Mouse (Mus musculus) embryonic facial prominence, embryonic 10.5 days (tissue): ENCODE data around the gene Nr2c1. TPM values are rescaled to one million over a fixed set of nuclear protein-coding genes. Genes with fewer than 3 reads are reported as not detected.

Source experiments
- DNase-seq: peaks from one replicate; pipeline ENCODE4 v3.0.0-alpha.2; 2017; ENCODE audit warnings: low spot score
- H3K27ac ChIP-seq: fragments of 300-500 bp; sonication (generic); replicated peaks from 2 replicates; pipeline ENCODE4 v1.5.1; 2016; ENCODE audit warnings: mild to moderate bottlenecking
- H3K27me3 ChIP-seq: fragments of 300-500 bp; sonication (generic); replicated peaks from 2 replicates; pipeline ENCODE4 v1.6.1; 2016; ENCODE audit warnings: low read depth, mild to moderate bottlenecking; ENCODE audit not compliant: poor library complexity, severe bottlenecking
- H3K36me3 ChIP-seq: fragments of 300-500 bp; sonication (generic); replicated peaks from 2 replicates; pipeline ENCODE4 v1.6.1; 2016; ENCODE audit warnings: mild to moderate bottlenecking, moderate library complexity
- H3K4me1 ChIP-seq: fragments of 300-500 bp; sonication (generic); 2 replicates; pipeline ENCODE4 v1.6.1; 2016
- H3K4me3 ChIP-seq: fragments of 300-500 bp; sonication (generic); 2 replicates; pipeline ENCODE4 v1.5.1; 2016; ENCODE audit warnings: mild to moderate bottlenecking, moderate library complexity
- H3K9me3 ChIP-seq: fragments of 300-500 bp; sonication (generic); 2 replicates; pipeline ENCODE4 v1.6.1; 2016; ENCODE audit warnings: mild to moderate bottlenecking
- WGBS: fragments of 180-500 bp; shearing (Covaris S2); methylation state at CpG from one replicate; pipeline ENCODE4 v1.1.7; 2016; 5-methylcytosine and 5-hydroxymethylcytosine counted together
- polyA plus RNA-seq: library from polyadenylated mRNA; unstranded; fragments of >200 nt; fragmentation: Nextera tagmentation; extraction: Ambion mirVana; gene quantifications from 2 replicates; pipeline ENCODE4 v1.2.1, GENCODE M21; 2016

Nr2c1 gene
- polyA plus RNA-seq, 1 experiment from 2014 or later = 12.8 TPM

GRCm38 (mm10) chr10:94147391-94147755, 450 bp upstream of the Nr2c1 start:
- DNase-seq = no peak
- no peaks in the 10 kb centered on the region for H3K27me3 ChIP-seq
- no peaks in the 10 kb centered on the region for H3K9me3 ChIP-seq
- 14% methylated on average over 8 of the region's 8 CpGs for WGBS
- peaks cover 22% of the 10 kb centered on the region for H3K4me1 ChIP-seq
- H3K27ac ChIP-seq = peak overlapping the region; percentile 95
- peak overlapping the region; percentile 80 for H3K4me3 ChIP-seq
- H3K36me3 ChIP-seq = peaks cover 3% of the 10 kb centered on the region

DNA sequence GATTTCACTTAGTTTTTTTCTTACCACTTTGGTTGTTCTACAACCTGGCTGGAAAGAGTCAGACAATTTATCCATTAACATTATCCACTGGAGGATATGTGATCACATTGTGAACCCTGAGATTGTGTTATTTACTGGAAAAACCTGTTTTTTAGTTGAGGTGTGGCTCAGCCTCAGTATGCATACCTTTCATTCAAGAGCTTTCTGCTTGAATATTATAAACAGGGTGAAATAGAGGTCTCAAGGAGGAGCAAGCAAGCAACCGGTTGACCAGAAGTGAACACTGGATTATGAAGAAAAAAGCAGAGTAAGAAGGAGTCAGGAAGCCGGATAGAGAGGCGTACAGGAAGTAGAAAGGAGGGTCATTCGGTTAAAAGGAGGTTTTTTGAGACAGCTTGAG, 3.7 kb downstream of the Nr2c1 start:
- H3K4me1 ChIP-seq = peaks cover 22% of the 10 kb centered on the region
- 69% methylated on average over 4 of the region's 4 CpGs for WGBS
- H3K27ac ChIP-seq = no peak overlapping the region
- H3K4me3 ChIP-seq = no peak overlapping the region
- no peak for DNase-seq
- H3K9me3 ChIP-seq = no peaks in the 10 kb centered on the region
- no peaks in the 10 kb centered on the region for H3K27me3 ChIP-seq
- H3K36me3 ChIP-seq = peaks cover 36% of the 10 kb centered on the region

DNA sequence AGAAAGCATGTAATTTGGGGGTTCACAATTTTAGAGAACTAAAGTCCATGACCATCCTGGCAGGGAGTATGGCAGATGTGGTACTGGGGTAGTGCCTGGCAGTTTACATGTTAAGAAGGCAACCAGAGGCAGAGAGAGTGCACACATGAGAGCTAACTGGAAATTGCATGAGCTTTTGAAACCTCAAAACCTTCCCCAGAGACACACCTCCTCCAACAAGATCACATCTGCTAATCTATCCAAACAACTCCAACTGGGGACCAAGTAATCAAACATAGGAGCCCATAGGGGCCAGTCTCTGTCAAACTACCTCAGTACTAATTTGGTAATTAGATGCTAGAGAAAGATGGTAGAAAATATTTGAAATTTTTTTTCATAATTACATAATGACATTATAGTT, 6.0 kb downstream of the Nr2c1 start:
- peaks cover 15% of the 10 kb centered on the region for H3K4me1 ChIP-seq
- no peak for DNase-seq
- H3K36me3 ChIP-seq = peaks cover 58% of the 10 kb centered on the region
- no peaks in the 10 kb centered on the region for H3K9me3 ChIP-seq
- no peak overlapping the region for H3K4me3 ChIP-seq
- H3K27ac ChIP-seq = no peak overlapping the region
- H3K27me3 ChIP-seq = no peaks in the 10 kb centered on the region

GRCm38 (mm10) chr10:94158962-94159361, 11.1 kb downstream of the Nr2c1 start:
- WGBS = 86% methylated on average over 6 of the region's 6 CpGs
- DNase-seq = no peak
- peaks cover 90% of the 10 kb centered on the region for H3K36me3 ChIP-seq
- H3K27me3 ChIP-seq = no peaks in the 10 kb centered on the region
- no peak overlapping the region for H3K27ac ChIP-seq
- no peak overlapping the region for H3K4me3 ChIP-seq
- no peaks in the 10 kb centered on the region for H3K4me1 ChIP-seq
- H3K9me3 ChIP-seq = no peaks in the 10 kb centered on the region

GRCm38 (mm10) chr10:94159406-94159805, 11.6 kb downstream of the Nr2c1 start:
- DNase-seq = no peak
- Histone ChIP-seq H3K36me3 (peaks cover 92% of the 10 kb centered on the region), H3K4me3 (no peak overlapping the region), H3K9me3 (no peaks in the 10 kb centered on the region), H3K4me1 (no peaks in the 10 kb centered on the region), H3K27ac (no peak overlapping the region), H3K27me3 (no peaks in the 10 kb centered on the region)
- WGBS = 82% methylated on average over 4 of the region's 4 CpGs

DNA sequence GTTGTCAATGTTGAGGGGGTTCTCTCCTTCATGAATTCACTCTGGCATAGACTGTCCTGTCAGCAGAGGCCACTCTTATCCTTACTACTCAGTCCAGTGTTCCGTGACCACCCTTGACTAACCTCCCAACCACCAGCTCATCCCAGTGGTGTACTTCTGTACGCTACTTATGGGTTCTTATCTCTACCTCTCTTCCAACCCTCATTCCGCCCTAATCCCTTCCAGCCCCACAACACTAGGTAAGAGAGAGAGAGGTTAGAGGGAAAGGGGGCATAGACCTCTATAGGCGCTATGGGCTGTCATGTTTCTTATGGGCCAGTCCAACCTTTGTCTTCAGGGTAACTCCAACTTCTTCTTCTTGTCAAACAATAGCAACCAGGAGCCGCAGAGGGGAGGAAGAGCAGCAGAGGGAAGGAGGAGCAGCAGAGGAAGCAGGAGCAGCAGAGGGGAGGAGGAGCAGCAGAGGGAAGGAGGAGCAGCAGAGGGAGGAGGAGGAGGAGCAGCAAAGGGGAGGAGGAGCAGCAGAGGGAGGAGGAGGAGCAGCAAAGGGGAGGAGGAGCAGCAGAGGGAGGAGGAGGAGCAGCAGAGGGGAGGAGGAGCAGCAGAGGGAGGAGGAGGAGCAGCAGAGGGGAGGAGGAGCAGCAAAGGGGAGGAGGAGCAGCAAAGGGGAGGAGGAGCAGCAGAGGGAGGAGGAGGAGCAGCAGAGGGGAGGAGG, 13.4 kb downstream of the Nr2c1 start:
- peaks cover 89% of the 10 kb centered on the region for H3K36me3 ChIP-seq
- no peaks in the 10 kb centered on the region for H3K27me3 ChIP-seq
- no peak for DNase-seq
- H3K27ac ChIP-seq = no peak overlapping the region
- H3K9me3 ChIP-seq = no peaks in the 10 kb centered on the region
- H3K4me3 ChIP-seq = no peak overlapping the region
- no peaks in the 10 kb centered on the region for H3K4me1 ChIP-seq
- WGBS = 90% methylated on average over 5 of the region's 5 CpGs

DNA sequence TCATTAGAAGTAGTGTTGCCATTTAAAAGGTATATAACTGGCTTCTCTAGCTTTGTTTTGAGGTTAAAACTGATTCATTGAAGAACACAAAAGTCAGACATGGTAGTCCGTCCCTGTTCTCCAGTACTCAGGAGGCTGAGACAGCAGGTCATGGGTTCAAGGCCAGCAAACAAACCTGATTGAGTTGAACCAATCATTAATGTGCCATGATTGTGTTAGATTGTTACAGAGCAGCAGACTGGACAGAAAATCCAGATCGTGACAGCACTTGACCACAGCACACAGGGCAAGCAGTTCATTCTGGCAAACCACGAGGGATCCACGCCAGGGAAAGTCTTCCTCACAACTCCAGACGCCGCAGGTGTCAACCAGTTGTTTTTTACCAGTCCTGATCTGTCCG, 14.2 kb downstream of the Nr2c1 start:
- no peaks in the 10 kb centered on the region for H3K4me1 ChIP-seq
- H3K9me3 ChIP-seq = no peaks in the 10 kb centered on the region
- 95% methylated on average over 7 of the region's 7 CpGs for WGBS
- H3K27ac ChIP-seq = no peak overlapping the region
- H3K27me3 ChIP-seq = no peaks in the 10 kb centered on the region
- no peak overlapping the region for H3K4me3 ChIP-seq
- peaks cover 91% of the 10 kb centered on the region for H3K36me3 ChIP-seq
- DNase-seq = no peak

- Histone ChIP-seq H3K4me1 (no peaks in the 10 kb centered on the region), H3K27me3 (no peaks in the 10 kb centered on the region), H3K36me3 (peaks cover 91% of the 10 kb centered on the region), H3K9me3 (no peaks in the 10 kb centered on the region), H3K4me3 (no peak overlapping the region), H3K27ac (no peak overlapping the region)
- WGBS = 85% methylated on average over 5 of the region's 5 CpGs
- DNase-seq = no peak
Measured at GRCm38 (mm10) chr10:94164104-94164845, 16.5 kb downstream of the Nr2c1 start.

DNA sequence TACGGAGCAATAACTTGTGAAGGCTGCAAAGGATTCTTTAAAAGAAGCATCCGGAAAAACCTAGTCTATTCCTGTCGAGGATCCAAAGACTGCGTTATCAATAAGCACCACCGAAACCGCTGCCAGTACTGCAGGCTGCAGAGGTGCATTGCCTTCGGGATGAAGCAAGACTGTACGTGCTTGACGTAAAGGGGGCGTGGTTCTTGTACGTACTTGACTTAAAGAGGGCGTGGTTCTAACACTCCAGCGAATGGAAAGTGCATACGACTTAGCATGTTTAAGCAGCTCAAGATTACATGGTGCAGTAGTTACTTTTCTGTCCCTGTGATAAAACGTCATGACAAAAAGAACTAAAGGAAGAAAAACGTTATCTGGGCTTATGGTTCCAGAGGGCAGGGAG, 17.6 kb downstream of the Nr2c1 start:
- 90% methylated on average over 16 of the region's 16 CpGs for WGBS
- H3K36me3 ChIP-seq = peaks cover 90% of the 10 kb centered on the region
- H3K4me1 ChIP-seq = no peaks in the 10 kb centered on the region
- no peaks in the 10 kb centered on the region for H3K27me3 ChIP-seq
- H3K4me3 ChIP-seq = no peak overlapping the region
- H3K9me3 ChIP-seq = peaks cover 5% of the 10 kb centered on the region; the same call in 1 of the 2 replicates
- no peak overlapping the region for H3K27ac ChIP-seq
- no peak for DNase-seq

DNA sequence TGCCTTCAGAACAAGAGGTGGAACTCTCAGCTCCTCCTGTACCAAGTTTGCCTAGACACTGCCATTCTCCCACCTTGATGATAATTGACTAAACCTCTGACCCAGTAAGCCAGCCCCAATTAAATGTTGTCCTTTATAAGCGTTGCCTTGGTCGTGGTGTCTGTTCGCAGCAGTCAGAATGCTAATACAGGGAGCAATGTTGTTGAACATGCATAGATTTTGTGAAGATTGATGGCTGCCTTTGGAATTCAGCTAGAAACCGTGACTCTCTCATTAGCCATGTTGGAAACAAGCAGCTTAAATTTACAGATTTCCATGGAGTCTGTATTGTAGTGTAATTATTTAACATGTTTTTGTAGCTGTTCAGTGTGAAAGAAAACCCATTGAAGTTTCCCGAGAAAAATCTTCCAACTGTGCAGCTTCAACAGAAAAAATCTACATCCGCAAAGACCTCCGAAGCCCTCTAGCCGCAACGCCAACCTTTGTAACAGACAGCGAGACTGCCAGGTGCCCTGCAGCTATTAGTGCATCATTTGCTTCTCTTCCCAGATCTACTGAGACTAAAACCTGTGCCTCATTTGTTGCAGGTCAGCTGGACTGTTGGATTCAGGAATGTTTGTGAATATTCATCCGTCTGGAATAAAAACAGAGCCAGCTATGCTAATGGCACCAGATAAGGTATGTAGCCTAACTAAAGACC, 19.4 kb downstream of the Nr2c1 start:
- Histone ChIP-seq H3K4me1 (no peaks in the 10 kb centered on the region), H3K27me3 (no peaks in the 10 kb centered on the region), H3K4me3 (no peak overlapping the region), H3K36me3 (peaks cover 92% of the 10 kb centered on the region), H3K27ac (no peak overlapping the region), H3K9me3 (peaks cover 5% of the 10 kb centered on the region; the same call in 1 of the 2 replicates)
- no peak for DNase-seq
- WGBS = 91% methylated on average over 11 of the region's 11 CpGs

GRCm38 (mm10) chr10:94171440-94172130, 23.8 kb downstream of the Nr2c1 start:
- peaks cover 5% of the 10 kb centered on the region; the same call in 1 of the 2 replicates for H3K9me3 ChIP-seq
- H3K4me3 ChIP-seq = no peak overlapping the region
- no peak overlapping the region for H3K27ac ChIP-seq
- DNase-seq = no peak
- 70% methylated on average over 12 of the region's 12 CpGs for WGBS
- no peaks in the 10 kb centered on the region for H3K27me3 ChIP-seq
- peaks cover 97% of the 10 kb centered on the region for H3K36me3 ChIP-seq
- H3K4me1 ChIP-seq = no peaks in the 10 kb centered on the region

GRCm38 (mm10) chr10:94172137-94172536, 24.3 kb downstream of the Nr2c1 start:
- H3K27ac ChIP-seq = no peak overlapping the region
- H3K4me1 ChIP-seq = no peaks in the 10 kb centered on the region
- WGBS = 75% methylated on average over 11 of the region's 11 CpGs
- H3K27me3 ChIP-seq = no peaks in the 10 kb centered on the region
- no peak overlapping the region for H3K4me3 ChIP-seq
- H3K9me3 ChIP-seq = peaks cover 5% of the 10 kb centered on the region; the same call in 1 of the 2 replicates
- DNase-seq = no peak
- peaks cover 96% of the 10 kb centered on the region for H3K36me3 ChIP-seq
